Mouse (Mus musculus): Measurements from ENCODE around the gene Pax5.
A peak's percentile ranks its signal among the peaks of the same experiment; 100 is the strongest.

Gene Pax5

DNA sequence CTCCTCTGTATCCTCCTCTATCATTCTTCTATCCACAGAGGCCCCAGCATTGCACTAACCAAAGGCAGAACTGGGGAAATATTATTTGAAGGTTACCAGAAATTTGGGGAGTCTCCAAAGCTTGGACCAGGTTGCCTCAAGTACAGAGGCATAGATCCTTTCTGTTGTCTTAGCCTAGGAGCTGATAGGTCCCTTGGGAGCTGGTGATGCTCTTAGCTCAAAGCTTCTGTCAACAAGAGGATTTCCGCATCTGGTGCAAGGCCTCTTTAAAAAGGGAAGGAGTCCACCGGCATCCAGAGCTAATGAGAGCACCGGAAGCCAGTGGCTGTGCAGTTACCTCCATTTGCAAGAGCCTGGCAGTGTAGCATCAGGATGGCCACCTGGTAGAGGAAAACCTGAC is 5.1 kb downstream of the Pax5 start:
- DNase-seq = no peak

DNA sequence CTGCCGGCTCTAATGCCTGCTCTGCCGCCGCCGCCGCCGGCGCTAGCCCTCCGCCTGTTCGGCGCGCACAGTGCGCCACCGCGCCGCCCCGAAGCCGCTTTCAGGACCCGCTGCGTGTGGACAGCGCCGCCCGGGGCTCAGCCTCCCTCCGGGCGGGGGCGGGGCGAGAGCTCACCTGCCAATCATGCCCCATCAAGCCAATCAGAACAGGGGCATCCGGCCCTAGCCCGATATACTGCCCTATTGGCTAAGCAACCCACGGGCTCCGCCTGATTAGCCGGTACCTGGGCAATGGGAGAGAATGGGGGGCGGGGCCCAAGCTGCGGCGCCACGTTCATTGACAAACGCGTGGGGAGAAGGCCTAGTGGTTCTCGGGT is 5.9 kb downstream of the Pax5 start:
- peak; percentile 92 for DNase-seq

DNA sequence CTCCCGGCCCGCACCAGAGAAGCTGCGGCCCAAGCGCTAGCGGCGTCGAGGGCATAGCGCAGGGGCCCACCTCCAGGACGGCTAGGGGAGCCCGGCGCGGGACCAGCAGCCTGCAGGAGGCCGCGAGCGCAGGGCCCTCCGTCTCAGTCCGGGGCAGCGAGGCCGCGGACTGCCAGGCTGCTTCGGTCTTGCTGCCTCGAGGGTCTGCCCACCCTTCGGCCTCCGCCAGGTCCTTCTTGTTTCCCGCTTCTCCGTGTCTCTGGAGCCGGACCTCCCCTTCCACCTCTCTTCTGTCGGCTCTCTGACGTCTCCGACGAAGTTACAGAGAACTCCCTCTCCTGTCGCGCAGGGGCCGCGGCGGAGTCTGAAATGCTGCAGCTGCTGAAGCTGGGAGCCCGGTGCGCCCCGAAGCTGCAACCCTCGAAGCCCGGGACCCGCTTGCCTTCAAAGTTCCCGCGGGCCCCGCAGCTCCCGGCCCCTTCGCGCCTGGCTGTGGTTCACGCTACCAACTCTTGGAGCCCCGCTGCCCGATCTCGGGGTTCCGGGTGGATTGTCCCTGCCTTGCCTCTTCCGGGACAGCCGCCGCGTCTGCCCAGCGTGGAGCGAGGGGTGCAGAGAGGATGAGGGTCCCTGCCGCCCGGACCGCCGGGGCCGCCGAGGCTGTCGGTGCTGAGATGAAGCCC is 6.5 kb downstream of the Pax5 start:
- DNase-seq = no peak

DNA sequence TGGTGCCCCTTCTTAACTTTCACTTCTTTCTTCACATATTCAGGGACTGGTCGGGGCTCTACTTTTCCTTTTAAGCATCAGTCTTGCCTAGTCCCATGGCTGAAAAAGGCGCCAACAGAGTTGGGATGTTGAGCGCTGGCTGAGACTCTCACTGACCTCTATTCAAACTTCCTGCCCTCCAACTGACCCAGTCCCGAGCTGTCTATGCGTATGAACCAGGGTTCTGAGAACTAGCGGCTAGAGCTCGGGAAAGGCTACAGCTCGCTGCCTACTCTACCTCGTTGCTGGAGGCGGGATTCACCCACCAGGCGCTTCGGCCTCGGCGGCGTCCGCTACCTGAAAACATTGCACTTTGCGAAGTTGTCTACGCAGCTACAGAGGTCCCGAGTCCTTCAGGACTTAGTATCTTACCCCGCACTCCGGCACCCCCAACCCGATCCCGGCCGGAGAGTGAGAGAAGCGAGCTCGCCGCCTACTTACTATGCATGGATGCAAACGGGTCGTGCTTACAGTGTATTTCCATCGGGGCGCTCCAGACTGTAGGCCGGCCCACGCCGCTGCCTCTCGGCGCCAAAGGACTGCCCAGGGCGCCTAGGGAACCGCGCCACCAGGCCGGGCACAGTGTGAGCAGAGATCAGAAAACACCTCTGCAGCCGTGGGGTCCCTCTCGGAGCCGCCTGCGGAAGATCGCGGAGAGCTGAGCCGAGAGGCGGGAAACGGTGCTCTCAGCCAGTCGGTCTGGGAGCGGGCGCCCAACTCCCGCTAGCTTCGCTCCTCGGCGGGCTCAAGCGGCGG is 7.2 kb downstream of the Pax5 start:
- no peak for DNase-seq

DNA sequence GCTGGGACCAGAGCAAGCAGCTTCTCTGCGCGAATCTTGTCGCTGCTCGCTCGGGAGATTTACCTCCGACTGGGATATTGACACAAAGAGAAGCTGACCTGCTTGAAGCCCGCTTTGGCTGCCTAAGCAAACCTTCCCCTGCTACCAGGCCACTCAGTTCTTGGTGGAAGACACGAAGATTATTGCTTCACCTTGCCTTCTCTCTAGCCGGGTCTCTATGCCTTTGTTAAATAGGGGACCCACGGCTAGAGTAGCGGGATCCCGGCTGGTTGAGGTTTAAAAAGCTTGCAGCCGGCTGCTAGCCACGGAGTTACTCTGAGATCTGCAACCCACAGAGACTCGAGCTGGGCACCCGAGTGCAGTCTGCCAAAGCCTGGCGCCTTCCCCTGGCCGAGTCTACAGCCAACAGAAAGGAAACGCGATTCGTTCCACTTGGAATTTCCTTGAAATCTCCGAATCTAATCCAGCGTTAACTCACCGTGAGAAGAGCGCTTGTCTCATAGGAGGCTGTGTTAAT is 8.2 kb downstream of the Pax5 start:
- DNase-seq = no peak

DNA sequence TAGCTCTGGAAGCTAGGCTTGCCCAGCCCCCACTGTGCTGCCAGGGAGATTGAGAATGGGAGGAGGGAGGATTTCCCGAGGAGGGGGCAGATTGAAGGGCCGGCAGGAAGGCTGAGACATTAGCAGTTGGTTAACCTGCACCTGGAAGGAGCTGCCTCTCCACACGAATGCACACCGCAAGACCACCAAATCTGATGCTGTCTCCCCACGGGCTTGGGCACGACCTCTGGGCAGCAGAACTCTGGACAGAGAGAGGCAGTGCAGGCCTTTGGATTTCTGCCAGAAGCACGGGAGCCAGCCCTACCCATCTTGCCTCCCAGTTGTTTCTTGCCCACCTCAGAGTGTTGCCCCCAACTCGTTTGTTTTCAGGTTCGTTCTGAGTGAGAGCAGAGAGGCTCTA is 8.8 kb downstream of the Pax5 start:
- DNase-seq = no peak

DNA sequence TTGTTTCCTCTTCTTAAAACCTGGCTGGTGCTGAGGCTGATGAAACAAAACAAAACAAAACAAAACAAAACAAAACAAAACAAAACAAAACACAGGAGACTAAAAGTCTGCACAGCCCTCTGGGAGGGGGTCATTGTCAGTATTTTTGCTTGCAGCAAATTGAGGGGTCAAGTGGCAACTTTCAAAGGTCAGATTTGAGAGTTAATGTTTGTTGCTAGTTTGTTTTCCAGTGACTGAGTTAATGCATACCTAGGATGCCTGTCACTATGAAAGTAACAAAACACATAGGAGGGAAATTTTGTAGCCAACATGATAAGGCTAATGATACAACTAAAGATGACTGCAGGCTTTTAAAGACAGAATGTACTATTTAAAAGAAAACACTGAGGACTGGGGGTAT is 13.6 kb downstream of the Pax5 start:
- DNase-seq = no peak

DNA sequence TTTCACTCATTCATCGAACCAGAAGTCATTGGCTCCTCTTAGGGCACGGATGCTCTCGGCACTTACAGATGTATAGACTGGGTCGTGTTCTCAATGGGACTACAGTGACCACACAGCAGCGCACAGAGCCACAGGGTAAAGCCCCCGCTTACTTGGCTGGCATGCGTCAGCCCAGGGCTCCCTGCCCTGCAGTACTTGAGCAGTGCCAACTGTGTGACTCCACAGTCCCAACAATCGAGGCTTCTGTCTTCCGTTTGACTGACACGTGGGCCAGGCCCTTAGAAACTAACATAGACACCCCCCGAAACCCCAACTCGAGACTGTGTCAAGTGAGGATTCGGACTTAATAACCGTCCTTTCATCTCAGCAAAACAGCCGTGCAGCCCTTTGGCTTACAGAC is 15.9 kb downstream of the Pax5 start:
- no peak for DNase-seq

DNA sequence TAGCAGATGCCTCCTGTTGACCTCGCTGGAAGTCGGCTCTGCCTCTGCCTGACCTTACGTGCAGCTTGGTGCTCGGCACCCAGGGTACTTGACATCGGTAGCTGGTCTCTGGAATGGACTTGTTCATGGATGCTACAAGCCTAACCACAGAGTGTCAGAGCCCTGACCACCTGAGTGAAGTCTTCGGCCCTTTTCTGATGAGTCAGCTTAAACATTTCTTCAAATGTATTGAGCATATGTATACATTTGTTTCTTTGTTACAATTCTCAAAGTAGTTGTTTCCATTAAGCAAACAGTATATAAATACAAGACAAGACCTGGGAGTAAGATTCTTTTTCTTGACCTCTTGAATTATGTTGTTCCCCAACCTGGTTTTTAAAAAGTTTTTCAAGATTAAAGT is 24.7 kb downstream of the Pax5 start:
- DNase-seq = no peak

DNA sequence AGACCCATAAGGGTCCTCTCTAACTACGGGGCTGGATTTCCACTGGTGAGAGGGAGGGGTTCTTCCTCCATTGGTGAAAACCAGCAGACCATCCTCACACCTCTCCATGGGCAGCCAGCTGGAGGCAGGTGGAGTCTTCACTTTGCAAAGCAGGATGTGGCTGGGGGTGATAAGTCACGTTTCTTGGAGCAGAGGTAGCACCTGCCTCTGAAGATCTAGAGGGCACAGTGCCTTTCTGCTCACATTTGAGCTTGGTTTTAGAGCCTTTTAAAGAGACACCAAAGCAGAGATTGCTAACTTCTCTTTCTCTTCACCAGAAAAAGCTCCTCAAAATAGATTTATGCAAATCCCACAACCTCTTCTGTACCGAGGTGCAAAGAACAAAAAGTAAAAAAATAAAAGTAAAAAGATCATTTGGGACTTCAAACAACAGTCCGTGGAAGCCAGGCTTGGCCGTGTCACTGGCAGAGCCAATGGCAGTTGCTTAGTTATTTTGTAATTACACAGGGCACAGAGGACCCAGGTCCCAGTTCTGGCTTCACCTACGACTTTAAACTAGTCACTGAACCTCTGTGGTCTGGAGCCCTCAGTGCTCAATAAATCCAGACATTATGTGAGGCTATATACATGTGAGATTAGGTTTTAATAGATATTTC is 29.9 kb downstream of the Pax5 start:
- DNase-seq = no peak

DNA sequence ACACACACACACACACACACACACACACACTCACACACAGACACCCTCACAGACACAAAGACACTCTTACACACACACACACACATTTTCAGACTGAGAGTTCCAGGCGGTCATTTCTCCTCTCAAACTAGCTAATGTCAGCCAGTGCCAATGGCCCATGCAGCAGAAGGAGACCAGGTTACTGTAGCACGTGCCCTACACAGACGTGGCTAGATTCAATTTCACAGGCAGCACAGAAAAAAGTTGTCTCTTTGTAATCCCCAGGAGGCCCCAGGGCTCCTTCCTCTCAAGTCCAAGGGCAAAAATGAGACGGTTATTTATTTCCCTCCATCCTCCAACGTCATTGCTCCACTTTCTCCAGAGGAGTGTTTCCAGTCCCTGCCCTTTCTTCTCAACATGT is 31.6 kb downstream of the Pax5 start:
- DNase-seq = no peak

DNA sequence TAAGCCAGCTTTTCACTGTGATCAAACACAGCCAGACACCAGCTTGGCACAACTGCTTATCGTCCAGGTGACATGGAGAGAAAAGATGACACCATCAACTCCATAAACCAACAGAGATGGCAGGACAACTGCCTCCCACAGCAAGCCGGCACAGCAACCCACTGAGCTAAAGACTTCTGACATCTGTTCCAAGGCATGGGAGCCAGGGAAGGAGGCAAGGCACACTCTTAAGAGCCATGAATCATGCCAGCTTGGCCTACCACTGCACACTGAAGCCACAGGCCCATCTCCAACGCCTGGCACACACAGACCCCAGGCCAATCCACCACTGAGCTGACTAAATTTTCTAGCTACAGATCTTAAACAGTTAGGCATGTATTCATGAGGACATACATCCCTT is 32.3 kb downstream of the Pax5 start:
- no peak for DNase-seq

DNA sequence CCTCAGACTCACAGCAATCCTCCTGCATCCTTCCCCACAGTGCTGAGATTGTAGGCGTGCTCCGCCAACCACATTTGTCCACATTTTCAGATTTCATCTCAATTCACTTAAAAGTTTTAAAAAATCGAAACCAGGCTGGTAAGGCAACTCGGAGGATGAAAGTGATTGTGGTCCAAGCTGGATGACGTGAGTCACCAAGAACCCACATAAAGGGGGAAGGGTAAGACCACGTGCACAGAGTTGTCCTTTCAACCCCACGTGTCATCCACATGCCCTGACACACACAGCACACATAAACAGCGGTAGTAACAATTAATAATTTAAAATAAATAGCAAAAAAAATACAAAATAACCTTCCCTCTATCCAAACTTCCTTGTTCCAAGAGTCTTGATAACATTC is 35.3 kb downstream of the Pax5 start:
- no peak for DNase-seq

DNA sequence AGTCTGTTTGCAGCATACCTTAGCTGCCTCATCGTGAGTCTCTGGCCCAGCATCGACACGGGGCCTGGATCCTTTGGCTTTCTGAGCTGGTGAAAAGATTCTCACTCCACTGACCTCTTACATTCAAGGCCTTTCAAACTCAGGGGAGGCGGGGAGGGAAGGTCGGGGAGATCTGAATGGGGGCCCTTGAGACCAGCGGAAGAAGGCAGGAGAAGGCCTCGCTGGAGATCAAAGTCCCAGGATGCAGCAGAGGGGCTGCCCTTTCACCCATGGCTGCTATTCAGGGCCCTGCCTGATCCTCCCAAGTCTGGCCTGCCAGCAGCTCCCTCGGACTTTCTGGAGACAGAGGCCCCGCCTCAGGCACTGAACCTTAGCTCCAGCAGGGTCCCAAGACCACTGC is 36.6 kb downstream of the Pax5 start:
- no peak for DNase-seq

DNA sequence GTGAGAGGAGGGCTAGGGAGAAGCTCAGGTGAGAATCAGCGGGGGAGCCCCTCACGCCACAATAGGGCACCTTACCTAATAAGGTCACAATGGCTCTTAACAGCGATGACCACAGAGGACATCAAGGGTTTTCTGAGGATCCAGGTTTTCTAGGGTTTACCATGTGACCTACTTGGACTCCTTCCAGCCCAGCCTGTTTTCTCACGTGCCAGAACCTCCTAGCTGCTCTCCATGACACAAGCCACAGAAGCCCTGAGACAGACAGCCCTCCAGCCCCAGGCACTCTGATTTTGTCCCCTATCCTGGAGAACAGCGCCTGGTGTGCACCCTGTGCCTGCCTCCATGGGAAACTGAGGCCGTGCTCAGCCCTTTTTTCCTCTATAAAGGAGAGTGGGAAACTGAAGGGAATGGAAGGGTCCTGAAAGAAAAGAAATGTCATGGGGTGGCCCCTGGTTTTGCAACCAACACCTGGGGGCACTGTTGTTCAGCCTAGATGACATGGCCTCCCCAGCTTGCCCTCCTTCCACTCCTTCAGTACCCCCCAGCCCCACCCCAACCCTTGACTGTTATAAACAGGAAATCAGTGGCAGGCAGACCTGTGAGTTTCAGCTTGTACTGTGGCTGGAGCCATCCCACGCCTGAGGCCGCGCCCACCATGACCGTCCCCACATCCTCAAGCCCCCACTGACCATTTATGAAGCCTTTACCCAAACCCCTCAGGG is 37.9 kb downstream of the Pax5 start:
- peak; percentile 23 for DNase-seq

DNA sequence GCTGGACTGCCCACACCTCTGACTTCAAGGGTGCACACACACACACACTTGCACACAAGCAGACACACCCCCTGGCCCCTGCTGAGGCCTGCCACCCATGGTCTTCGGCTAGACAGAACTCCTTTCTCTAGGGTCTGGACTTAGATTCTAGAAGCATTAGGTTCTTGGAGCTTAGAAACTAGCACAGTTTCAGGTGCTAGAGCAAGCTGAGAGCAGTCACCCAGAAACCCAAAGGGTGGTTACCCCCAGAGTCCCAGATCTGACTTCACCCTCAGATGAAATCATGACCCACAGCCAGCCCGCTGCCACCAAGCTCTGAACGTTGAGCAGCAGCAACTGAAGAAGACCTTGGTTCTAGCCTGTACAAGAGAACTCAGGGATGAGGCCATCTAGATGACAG is 38.8 kb downstream of the Pax5 start:
- no peak for DNase-seq

DNA sequence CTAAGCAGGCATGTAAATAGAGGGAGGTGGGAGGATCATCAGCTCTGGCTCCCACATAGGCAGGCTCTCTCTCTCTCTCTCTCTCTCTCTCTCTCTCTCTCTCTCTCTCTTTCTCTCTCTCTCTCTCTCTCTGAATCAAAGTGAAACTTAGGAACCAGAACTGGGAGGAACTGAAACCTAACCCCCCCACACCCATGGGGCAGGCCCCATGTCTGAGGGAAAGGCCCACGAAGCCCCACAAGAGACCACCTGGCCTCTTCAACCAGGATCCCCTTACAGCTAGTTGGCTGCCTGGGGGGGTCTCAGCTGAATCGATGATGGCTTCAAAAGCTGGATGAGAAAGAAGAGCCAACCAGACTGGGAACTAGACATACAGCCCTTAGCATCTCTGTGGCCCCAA is 39.3 kb downstream of the Pax5 start:
- DNase-seq = peak; percentile 7

DNA sequence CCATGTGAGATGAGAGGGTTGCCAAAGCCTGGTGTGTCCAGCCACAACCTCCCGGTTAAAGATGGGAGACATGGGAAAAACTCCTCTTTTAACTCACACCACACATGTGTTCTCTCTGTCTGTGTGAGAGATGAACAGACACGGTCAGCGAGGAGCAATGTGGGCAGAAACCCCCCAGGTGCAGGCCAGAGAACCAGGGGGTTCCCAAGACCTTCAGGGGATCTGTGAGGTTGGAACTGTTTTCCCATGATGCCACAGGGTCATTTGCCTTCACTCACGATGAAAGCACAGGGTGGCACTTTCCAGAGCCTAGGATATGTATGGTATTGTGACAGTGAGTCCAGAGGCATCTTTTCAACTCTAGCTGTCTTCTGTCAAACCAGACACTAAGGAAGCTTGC is 39.9 kb downstream of the Pax5 start:
- no peak for DNase-seq

DNA sequence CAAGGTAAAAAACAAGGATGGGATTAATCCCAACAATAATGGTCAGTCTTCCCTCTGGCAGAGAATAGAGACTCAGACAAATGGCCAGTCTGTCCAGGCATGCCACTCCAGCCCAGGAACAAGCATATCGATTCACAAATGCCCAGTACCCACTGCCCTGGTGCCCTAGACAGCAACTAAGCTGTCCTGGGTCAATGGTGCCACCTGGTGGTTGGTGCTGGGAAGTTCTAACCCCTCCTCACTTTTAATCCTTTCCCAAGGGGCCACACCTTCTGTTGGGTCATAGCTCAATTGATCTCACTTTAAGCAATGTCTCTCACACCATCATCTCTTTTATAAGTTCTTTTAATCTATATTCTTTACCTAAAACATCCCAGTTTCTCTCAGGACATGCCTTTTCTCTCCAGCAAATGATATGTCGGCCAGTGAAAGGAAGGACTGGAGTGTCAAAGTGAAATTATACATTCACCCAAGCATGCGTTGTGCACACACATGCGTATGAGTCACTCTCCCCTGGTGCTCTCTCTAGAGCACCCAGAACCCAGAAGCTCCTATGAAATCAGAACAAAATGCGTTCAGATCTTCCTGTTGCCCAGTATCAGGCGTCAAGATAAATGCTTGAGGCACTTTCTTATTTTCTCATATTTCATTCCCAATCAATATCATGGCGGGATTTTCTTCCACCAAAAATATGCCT is 40.7 kb downstream of the Pax5 start:
- peak; percentile 13 for DNase-seq

DNA sequence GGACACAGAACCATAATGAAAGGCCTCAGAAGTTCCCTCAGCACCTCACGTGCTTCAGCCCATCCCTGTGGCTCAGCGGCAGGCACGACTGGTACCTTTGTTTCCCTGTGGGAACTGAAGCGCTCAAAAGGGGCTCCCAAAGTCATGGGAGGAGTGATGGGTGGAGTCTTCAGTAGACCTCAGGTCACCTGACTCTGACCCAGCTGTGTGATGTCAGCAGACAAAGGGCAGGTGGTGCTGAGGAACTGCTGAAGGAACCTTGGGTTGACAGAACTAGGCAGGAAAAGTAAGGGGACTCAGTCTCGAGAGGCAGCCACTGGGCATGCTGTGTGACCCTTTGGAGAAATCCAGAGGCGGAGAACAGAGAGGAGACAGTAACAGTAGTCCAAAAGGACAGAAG is 41.7 kb downstream of the Pax5 start:
- no peak for DNase-seq

DNA sequence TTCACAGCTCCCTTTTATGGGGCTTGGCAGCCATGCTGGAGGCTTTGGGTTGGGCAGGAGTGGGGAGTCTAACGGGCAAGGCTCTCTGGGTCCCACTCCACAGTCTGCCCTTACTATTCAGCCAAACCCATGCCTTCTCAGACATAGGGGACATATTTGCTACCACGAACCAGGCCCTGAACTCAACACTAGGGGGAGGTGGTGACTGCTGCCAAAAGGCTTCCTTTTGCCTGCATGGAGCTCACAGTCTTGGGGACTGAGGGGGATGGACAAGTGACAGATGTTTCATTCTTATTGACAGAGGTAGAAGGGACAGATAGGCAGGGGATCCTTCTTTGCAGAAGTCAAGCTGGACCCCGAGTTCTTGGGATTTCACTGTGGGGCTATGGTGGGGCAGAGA is 42.1 kb downstream of the Pax5 start:
- no peak for DNase-seq

DNA sequence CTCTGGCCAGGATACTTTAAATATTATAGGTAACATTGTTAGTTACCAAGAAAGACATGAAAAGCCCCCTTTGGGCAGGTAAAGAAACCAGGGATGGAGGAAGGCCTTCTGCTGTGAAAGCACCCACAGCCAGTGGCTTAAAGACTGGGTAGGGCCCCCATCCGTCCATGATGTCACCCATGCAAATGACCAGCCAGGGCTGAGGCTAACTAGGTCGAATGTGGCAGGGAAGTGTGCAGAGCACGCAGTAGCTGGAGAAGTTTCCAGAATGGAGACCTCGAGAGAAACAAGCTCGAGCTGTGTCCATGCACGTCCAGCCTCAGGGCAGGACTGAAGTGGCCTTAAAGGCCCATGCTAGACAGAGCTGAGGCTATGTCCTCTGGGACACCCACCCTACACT is 42.9 kb downstream of the Pax5 start:
- DNase-seq = no peak

DNA sequence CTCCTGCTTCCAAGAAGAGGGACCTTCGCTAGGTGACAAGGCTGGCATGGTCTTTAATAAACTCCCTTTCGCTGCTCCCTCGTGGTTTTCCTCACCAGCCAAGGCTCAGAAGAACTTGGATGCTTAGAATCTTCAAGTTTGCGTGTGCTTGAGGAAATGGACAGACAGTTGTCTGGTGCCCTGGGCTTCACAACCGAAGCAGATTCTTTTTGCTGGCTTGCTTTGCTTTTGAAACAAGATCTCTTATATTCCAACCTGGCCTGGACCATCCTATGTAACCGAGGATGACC is 45.6 kb downstream of the Pax5 start:
- DNase-seq = no peak
